Mouse (Mus musculus) right cerebral cortex, postnatal 25 days (tissue): Measurements from ENCODE around the gene Ugt1a6a.

Source experiments
- DNase-seq: peaks from one replicate; pipeline ENCODE4 v3.0.0; 2022

Ugt1a6a gene

GRCm38 (mm10) chr1:88213061-88213460, 78.5 kb downstream of the Ugt1a6a start:
- DNase-seq = no peak

GRCm38 (mm10) chr1:88213766-88214461, 79.3 kb downstream of the Ugt1a6a start:
- DNase-seq = no peak

GRCm38 (mm10) chr1:88214462-88214952, 79.9 kb downstream of the Ugt1a6a start:
- DNase-seq = no peak

GRCm38 (mm10) chr1:88215466-88216380, 81.1 kb downstream of the Ugt1a6a start:
- no peak for DNase-seq

GRCm38 (mm10) chr1:88216551-88216950, 81.9 kb downstream of the Ugt1a6a start:
- DNase-seq = no peak

- no peak for DNase-seq
Observed at GRCm38 (mm10) chr1:88217144-88217543, 82.5 kb downstream of the Ugt1a6a start.

- DNase-seq = no peak
Observed at GRCm38 (mm10) chr1:88217576-88217975, 83.0 kb downstream of the Ugt1a6a start.

- no peak for DNase-seq
Observed at GRCm38 (mm10) chr1:88218051-88218450, 83.4 kb downstream of the Ugt1a6a start.

- DNase-seq = no peak
Observed at GRCm38 (mm10) chr1:88218591-88218990, 84.0 kb downstream of the Ugt1a6a start.

- DNase-seq = no peak
Observed at GRCm38 (mm10) chr1:88219054-88219453, 84.4 kb downstream of the Ugt1a6a start.

GRCm38 (mm10) chr1:88220336-88220735, 85.7 kb downstream of the Ugt1a6a start:
- peak; percentile 5 for DNase-seq

GRCm38 (mm10) chr1:88222216-88222615, 87.6 kb downstream of the Ugt1a6a start:
- DNase-seq = no peak

GRCm38 (mm10) chr1:88223011-88223515, 88.5 kb downstream of the Ugt1a6a start:
- DNase-seq = peak; percentile 4

GRCm38 (mm10) chr1:88223591-88223990, 89.0 kb downstream of the Ugt1a6a start:
- peak; percentile 3 for DNase-seq

- peak; percentile 3 for DNase-seq
Observed at GRCm38 (mm10) chr1:88224029-88224776, 89.6 kb downstream of the Ugt1a6a start.

- DNase-seq = peak; percentile 2
Observed at GRCm38 (mm10) chr1:88225301-88225700, 90.7 kb downstream of the Ugt1a6a start.

GRCm38 (mm10) chr1:88225741-88226140, 91.1 kb downstream of the Ugt1a6a start:
- peak; percentile 2 for DNase-seq

GRCm38 (mm10) chr1:88226670-88227379, 92.2 kb downstream of the Ugt1a6a start, which contains the start of gene Mroh2a:
Mroh2a (plus strand) TSS chr1:88226986.
- peak; percentile 24 for DNase-seq

- peak; percentile 4 for DNase-seq
Observed at GRCm38 (mm10) chr1:88227482-88227881, 92.9 kb downstream of the Ugt1a6a start.

GRCm38 (mm10) chr1:88228121-88228520, 93.5 kb downstream of the Ugt1a6a start:
- peak; percentile 13 for DNase-seq

- DNase-seq = peak; percentile 4
Observed at GRCm38 (mm10) chr1:88229566-88229965, 95.0 kb downstream of the Ugt1a6a start.

- peak; percentile 20 for DNase-seq
Observed at GRCm38 (mm10) chr1:88229986-88230385, 95.4 kb downstream of the Ugt1a6a start.
